Mouse (Mus musculus) adrenal gland, adult 2 months (tissue): ENCODE measurements around the gene Arhgap15. TPM values are rescaled to one million over a fixed set of nuclear protein-coding genes. Genes with fewer than 3 reads are reported as not detected.

ENCODE experiments used
- DNase-seq: peaks from one replicate; pipeline ENCODE4 v3.0.0; 2021
- polyA plus RNA-seq: library from polyadenylated mRNA; depleted of rRNA; stranded (reverse); fragments of >200 nt; gene quantifications from 2 replicates; pipeline ENCODE4 v1.2.3, GENCODE M21; 2012
- total RNA-seq, 2 experiments: library from RNA; stranded (reverse); gene quantifications; 2 replicates each; pipeline ENCODE4 v1.2.3; 2021

Arhgap15 gene
- total and polyA plus RNA-seq, 3 experiments: 0.09 to 2.6 (median 1.8) TPM

GRCm38 (mm10) chr2:44304971-44305808 is 556.6 kb downstream of the Arhgap15 start:
- DNase-seq: no peak

DNA sequence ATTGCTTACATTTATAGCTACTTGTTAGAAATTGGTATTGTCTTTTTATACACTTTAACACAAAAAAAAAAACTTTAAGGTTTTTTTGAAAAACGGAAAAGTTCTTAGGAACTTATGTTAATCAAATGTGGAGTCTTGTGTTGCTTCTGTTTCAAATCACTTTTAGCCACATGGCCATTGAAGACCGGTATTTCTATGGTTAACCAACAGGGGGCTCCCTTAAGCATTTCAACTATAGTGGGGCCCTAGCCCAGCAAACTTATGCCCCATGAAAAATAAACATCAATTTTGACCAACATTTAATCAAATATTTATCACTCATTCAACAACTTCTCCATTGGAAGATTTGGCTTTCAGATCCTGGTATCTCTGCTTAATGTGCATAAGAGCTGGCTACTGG is 557.5 kb downstream of the Arhgap15 start:
- DNase-seq: no peak

DNA sequence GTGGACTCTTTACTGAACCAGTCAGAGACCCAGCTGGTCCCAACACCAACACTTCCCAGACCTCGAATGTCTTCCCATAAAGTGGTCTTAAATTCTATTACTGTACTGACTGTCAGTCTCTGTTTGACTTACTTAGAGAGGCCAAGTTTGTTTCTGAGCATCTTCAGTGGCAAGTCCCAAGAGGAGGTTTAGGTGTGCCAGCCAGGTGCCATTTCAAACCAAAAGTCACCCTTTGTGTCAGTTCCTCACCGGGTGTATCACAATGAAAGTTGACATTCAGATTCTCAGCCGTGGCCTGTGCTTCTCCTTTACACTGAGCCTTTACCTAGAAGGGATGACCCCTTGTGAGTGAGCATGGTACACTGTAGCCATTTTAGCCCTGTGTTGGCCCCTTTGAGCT is 560.5 kb downstream of the Arhgap15 start:
- no peak for DNase-seq

- DNase-seq: no peak
Measured at GRCm38 (mm10) chr2:44309556-44309955, 560.9 kb downstream of the Arhgap15 start.

DNA sequence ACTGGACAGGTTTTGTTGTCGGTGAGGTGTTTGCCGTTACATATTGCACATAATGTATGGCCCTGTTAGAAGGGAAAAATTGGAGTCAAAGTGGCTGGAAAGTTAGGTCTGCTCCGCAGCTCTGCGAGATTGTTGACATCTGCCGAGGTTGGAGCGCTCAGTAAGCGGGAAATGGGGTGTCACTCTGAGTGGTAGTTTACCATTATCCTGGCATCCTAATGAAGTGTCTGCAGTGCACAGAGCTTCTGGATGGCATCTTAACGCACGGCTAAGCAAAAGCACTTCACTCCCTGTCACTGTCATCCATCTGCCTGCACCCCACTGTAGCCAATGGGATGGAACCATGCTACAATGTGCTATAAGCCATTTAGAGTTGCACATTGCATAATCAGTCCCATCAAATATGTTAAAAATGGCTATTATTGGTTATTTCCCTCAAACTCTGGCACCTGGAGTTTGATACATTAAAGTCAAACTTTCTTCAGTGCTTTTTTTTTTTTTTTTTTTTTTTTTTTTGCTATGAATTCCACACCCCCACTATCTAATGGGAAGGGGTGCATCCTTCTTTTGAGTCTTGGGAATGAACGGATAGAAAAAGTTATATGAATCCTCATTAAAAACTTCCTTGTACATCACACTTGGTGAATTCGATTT is 561.6 kb downstream of the Arhgap15 start:
- no peak for DNase-seq

DNA sequence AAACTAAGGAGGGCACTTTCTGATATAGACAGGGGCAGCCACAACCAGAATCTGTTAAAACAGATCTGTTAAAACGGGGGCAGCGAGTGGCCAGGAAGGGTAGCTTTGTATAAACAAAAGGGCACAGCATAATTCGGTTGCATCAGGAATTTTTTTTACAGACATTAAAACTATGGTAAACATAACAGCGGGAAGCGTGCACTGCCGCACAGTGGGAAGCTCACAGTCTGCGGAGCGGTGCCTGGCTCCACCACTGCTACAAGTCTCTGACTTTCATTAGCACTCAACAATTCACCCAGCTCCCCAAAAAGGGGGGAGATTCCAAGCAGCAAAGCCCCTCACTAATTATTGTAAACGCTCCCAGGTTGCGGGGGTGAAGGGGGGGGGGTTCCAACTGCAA is 562.6 kb downstream of the Arhgap15 start:
- DNase-seq: no peak

DNA sequence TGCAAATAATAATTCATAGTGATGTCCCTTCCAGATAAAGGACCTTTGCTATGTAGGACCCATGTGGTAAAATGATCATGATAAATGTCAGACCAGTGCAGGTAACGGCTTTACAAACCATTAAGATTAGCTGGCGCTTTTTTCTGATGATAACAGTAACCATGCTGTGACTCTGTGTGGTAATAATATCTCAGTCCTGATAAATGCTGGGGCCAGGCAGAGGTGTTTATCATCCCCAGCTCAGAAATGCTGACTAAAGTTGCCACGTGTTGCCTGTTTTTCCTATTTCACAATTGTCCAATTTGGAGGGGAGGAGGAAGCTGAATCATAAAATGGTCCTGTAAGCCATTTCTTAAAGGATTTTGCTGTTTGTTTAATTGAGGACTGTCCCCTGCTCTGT is 564.9 kb downstream of the Arhgap15 start:
- DNase-seq: no peak

- no peak for DNase-seq
Measured at GRCm38 (mm10) chr2:44318436-44318835, 569.8 kb downstream of the Arhgap15 start.

- no peak for DNase-seq
Measured at GRCm38 (mm10) chr2:44319479-44319878, 570.9 kb downstream of the Arhgap15 start.

DNA sequence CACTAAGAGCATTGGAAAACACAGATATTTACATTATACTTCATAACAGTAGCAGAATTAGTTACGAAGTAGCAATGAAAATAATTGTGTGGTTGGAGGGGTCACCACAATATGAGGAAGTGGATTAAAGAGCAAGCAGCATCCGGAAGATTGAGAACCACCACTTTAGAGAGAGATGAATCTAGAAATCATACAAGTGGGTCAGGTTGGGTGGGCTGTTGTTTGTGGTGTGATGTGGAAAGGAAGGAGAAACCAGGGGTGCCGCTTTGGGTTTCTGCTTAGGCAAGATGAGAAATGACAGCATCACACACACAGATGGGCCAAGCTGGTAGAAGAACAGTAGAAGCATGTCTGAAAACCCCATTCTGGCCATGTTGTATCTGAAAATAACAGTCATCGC is 575.2 kb downstream of the Arhgap15 start:
- DNase-seq: no peak

GRCm38 (mm10) chr2:44333295-44333694 is 584.7 kb downstream of the Arhgap15 start:
- DNase-seq: no peak

DNA sequence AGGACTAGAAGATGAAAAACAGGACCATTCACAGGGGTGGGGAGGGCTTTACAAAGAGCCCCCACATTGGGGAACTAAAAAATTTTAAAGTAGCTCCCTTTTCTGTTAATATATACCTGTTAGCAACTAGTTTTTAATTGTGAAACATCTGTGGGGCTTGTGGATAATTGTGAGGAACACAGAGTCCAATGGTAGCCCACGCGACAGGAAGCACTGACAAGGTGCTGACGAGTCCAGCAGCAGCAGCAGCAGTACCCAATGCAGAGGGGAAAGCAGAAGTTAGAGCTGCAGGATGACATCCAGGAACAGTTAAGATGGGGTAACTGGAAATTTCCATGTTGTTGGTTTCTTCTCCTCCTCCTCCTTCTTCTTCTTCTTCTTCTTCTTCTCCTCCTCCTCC is 585.4 kb downstream of the Arhgap15 start:
- DNase-seq: no peak

DNA sequence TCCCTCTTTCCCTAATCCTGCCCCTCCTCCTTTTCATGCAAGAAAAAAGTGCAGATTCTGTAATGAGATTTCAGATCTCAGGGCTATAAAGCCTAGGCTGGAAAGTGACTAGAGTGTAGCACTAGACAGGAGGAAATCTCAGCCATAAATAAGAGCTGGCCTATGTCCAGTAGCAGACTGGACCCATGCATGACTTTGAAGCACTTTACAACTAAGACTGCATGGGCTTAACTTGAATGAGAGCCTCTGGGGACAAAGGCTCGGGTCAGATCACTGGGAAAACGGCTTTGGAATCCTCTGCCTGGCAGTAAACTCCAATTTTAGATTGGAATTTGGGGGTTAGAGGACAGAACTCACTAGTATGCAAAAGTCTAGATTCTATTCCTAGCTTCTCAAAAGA is 585.9 kb downstream of the Arhgap15 start:
- no peak for DNase-seq

- DNase-seq: peak; percentile 15
Measured at GRCm38 (mm10) chr2:44336720-44337354, 588.2 kb downstream of the Arhgap15 start.

- DNase-seq: no peak
Measured at GRCm38 (mm10) chr2:44338467-44338866, 589.8 kb downstream of the Arhgap15 start.

- DNase-seq: peak; percentile 3
Measured at GRCm38 (mm10) chr2:44341091-44341571, 592.5 kb downstream of the Arhgap15 start.

DNA sequence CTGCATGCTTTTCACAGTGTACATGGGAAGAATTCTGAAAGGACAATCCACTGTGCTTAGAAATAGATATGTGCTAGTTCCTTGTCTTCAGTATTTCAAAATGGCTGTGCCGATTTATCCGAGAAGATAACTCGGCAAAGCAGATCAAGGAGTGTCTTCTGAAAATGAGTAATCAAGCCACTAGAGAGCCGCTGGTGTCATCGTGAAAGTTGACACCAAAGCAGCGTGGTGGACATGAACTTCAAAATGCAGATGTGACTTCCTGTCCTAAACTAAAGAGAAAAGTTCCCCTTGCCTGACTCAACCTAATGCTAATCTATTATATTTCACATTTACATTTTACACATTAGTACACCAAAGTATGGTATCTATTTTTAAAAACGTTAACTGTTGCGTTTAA is 596.2 kb downstream of the Arhgap15 start:
- DNase-seq: no peak

DNA sequence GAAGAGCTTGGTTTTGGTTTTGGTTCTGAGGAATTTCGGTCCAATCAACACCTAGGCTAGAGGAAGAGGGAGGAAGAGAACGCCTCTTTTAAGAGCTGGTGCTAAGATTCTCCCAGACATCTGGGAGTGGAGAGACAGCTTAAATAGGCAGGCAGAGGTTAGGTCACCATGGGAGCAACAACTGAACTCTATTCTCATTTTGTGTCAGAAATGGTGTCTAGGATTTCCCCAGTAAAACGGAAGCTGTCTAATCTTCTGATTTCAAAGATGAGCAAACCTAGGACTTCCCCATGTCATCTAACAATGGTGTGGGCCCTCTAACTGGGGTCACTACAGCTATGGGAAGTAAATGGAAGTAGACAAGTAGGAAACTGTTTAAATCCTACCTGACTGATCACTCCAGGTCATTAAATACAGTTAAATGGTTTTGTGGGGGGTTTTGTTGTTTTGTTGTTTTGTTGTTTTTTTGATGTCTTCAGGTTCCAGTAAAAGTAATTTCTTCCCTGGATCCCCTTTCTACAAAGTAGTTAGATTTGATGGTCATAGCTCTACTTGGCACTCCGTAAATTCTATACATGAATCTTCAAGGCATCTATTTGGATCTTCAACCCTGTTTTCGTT is 596.8 kb downstream of the Arhgap15 start:
- DNase-seq: no peak

DNA sequence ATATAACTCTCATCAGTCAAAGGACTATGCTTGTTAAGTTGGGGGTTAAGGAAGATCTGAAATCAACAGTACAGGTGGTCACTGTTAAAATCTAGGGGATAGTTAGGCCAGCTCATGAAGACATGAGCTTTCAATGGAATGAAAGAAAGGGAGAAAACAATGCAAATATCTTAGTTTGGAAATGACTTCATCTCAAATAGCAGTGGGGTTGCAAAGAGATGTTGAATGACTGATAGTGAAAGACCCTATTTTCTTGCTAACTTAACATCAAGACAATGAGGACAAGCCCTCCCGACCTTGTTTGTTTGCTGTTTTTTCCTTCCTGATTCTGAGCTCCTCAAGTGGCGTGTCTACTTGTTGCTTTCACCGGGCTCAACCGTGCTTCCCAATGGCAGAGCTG is 597.6 kb downstream of the Arhgap15 start:
- DNase-seq: no peak

DNA sequence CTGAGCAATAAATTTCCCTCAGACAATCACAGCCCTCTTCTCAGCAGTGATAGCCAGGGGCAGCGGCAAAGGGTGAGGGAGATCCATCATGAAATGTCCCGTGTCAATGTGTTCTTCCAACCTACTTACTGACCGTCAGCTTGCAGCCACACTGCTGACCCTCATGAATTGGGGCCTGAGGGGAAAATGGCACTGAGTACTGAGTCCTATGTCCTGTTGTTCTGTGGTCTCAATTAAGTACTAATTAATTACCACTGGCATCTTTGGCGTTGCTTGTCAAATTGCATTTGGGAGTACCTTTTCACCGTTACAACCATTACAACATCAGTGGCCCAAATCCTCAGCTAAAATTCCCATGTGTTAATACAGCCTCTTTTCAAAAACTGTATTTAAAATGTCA is 599.2 kb downstream of the Arhgap15 start:
- no peak for DNase-seq

- DNase-seq: no peak
Measured at GRCm38 (mm10) chr2:44349101-44349500, 600.5 kb downstream of the Arhgap15 start.

DNA sequence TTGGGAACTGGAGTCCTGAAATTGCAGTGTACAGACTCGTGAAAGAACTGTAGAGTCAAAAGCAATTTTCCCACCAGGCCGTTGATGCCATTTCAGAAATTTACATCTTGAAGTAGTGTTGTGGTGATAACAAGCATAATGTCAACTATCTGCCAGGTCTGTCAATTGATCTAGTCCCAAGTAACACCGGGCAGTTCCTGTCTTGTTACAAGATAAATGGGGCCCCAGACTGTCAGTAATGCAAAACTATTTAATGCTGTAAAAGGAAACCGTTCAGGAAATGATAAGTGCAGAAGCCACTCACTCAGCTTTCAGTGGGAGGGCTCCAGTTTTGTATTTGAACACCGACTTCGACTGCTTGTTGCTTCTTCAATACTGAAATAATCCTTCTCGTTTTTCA is 604.3 kb downstream of the Arhgap15 start:
- no peak for DNase-seq

- DNase-seq: no peak
Measured at GRCm38 (mm10) chr2:44353594-44353993, 605.0 kb downstream of the Arhgap15 start.
